Mouse (Mus musculus): Measurements from ENCODE around the gene Tesk2.

Gene Tesk2

GRCm38 (mm10) chr4:116712536-116712935 lies 8.2 kb upstream of the Tesk2 start:
- in situ Hi-C loops (cut with MseI, MboI), result no loop called here

- in situ Hi-C loops (cut with MseI, MboI), result loop anchor here (5.0 kb wide), 1 partner anchor 68 kb away; no protein-coding TSS in a partner anchor
These were observed 1.4 kb upstream of the Tesk2 start for GRCm38 (mm10) chr4:116719396-116719795.

GRCm38 (mm10) chr4:116721098-116721628 lies 415 bp downstream of the Tesk2 start:
- in situ Hi-C loops (cut with MseI, MboI), result no loop called here

- in situ Hi-C loops (cut with MseI, MboI), result no loop called here
These were observed 1.5 kb downstream of the Tesk2 start for GRCm38 (mm10) chr4:116722230-116722629.

- in situ Hi-C loops (cut with MseI, MboI), result no loop called here
These were observed 4.7 kb downstream of the Tesk2 start for GRCm38 (mm10) chr4:116725444-116725843.

GRCm38 (mm10) chr4:116727401-116727800 lies 6.7 kb downstream of the Tesk2 start:
- in situ Hi-C loops (cut with MseI, MboI), result no loop called here

- in situ Hi-C loops (cut with MseI, MboI), result no loop called here
These were observed 8.8 kb downstream of the Tesk2 start for GRCm38 (mm10) chr4:116729532-116729931.

- in situ Hi-C loops (cut with MseI, MboI), result no loop called here
These were observed 10.3 kb downstream of the Tesk2 start for GRCm38 (mm10) chr4:116731077-116731476.

GRCm38 (mm10) chr4:116732355-116732754 lies 11.6 kb downstream of the Tesk2 start:
- in situ Hi-C loops (cut with MseI, MboI), result no loop called here

- in situ Hi-C loops (cut with MseI, MboI), result no loop called here
These were observed 14.2 kb downstream of the Tesk2 start for GRCm38 (mm10) chr4:116734996-116735395.

- in situ Hi-C loops (cut with MseI, MboI), result no loop called here
These were observed 18.4 kb downstream of the Tesk2 start for GRCm38 (mm10) chr4:116738972-116739751.

GRCm38 (mm10) chr4:116749750-116750149 lies 29.0 kb downstream of the Tesk2 start:
- in situ Hi-C loops (cut with MseI, MboI), result no loop called here

- in situ Hi-C loops (cut with MseI, MboI), result no loop called here
These were observed 41.2 kb downstream of the Tesk2 start for GRCm38 (mm10) chr4:116761914-116762313.

GRCm38 (mm10) chr4:116764001-116764400 lies 43.3 kb downstream of the Tesk2 start:
- in situ Hi-C loops (cut with MseI, MboI), result no loop called here

GRCm38 (mm10) chr4:116768510-116768909 lies 47.8 kb downstream of the Tesk2 start:
- in situ Hi-C loops (cut with MseI, MboI), result no loop called here

- in situ Hi-C loops (cut with MseI, MboI), result no loop called here
These were observed 48.3 kb downstream of the Tesk2 start for GRCm38 (mm10) chr4:116769060-116769459.

GRCm38 (mm10) chr4:116776391-116776790 lies 55.6 kb downstream of the Tesk2 start:
- in situ Hi-C loops (cut with MseI, MboI), result no loop called here

- in situ Hi-C loops (cut with MseI, MboI), result no loop called here
These were observed 56.3 kb downstream of the Tesk2 start for GRCm38 (mm10) chr4:116777079-116777478.

GRCm38 (mm10) chr4:116780541-116780940 lies 59.8 kb downstream of the Tesk2 start:
- in situ Hi-C loops (cut with MseI, MboI), result no loop called here

GRCm38 (mm10) chr4:116781366-116781765 lies 60.6 kb downstream of the Tesk2 start:
- in situ Hi-C loops (cut with MseI, MboI), result no loop called here

- in situ Hi-C loops (cut with MseI, MboI), result no loop called here
These were observed 61.4 kb downstream of the Tesk2 start for GRCm38 (mm10) chr4:116782171-116782570.

GRCm38 (mm10) chr4:116786587-116786986 lies 65.8 kb downstream of the Tesk2 start:
- in situ Hi-C loops (cut with MseI, MboI), result loop anchor here (5.0 kb wide), 1 partner anchor 69 kb away; no protein-coding TSS in a partner anchor
